Mouse (Mus musculus) cerebellum, postnatal 10 days (tissue): ENCODE results near the gene Sema7a.

Experiments
- DNase-seq, 2 experiments: peaks; one replicate each; pipeline ENCODE4 v3.0.0; 2021; ENCODE audit warnings: mixed read lengths in 2 of 2

Gene Sema7a

GRCm38 (mm10) chr9:57939431-57940348 lies at the start of gene Sema7a:
Gene Sema7a, plus strand, starts transcription at chr9:57940112.
- DNase-seq, result peak; percentile 90 to 93

GRCm38 (mm10) chr9:57900478-57900877 lies 39.4 kb upstream of the Sema7a start:
- DNase-seq, result no peak

- DNase-seq, result peak in 1 of 2 experiments; percentile 21
These were observed 38.7 kb upstream of the Sema7a start for GRCm38 (mm10) chr9:57901197-57901596.

GRCm38 (mm10) chr9:57901601-57902000 lies 38.3 kb upstream of the Sema7a start:
- DNase-seq, result no peak

- no peak for DNase-seq
These were observed 37.8 kb upstream of the Sema7a start for GRCm38 (mm10) chr9:57902132-57902531.

- DNase-seq, result peak; percentile 52
These were observed 36.2 kb upstream of the Sema7a start for GRCm38 (mm10) chr9:57903589-57904249.

- DNase-seq, result no peak
These were observed 35.7 kb upstream of the Sema7a start for GRCm38 (mm10) chr9:57904250-57904644.

GRCm38 (mm10) chr9:57907206-57907605 lies 32.7 kb upstream of the Sema7a start:
- no peak for DNase-seq

GRCm38 (mm10) chr9:57910254-57911160 lies 29.4 kb upstream of the Sema7a start, which contains the start of gene Ubl7:
Gene Ubl7, plus strand, starts transcription at chr9:57910979.
- DNase-seq, result peak; percentile 92 to 94

- DNase-seq, result peak in 1 of 2 experiments; percentile 7
These were observed 27.3 kb upstream of the Sema7a start for GRCm38 (mm10) chr9:57912571-57912970.

- DNase-seq, result no peak
These were observed 18.3 kb upstream of the Sema7a start for GRCm38 (mm10) chr9:57921491-57922060.

- DNase-seq, result no peak
These were observed 17.5 kb upstream of the Sema7a start for GRCm38 (mm10) chr9:57922381-57922780.

GRCm38 (mm10) chr9:57923046-57923445 lies 16.9 kb upstream of the Sema7a start:
- DNase-seq, result no peak

- DNase-seq, result peak in 1 of 2 experiments; percentile 3
These were observed 8.6 kb upstream of the Sema7a start for GRCm38 (mm10) chr9:57931166-57931767.

- DNase-seq, result peak; percentile 8 to 11
These were observed 7.7 kb upstream of the Sema7a start for GRCm38 (mm10) chr9:57932253-57932652.

GRCm38 (mm10) chr9:57932831-57933602 lies 6.9 kb upstream of the Sema7a start:
- DNase-seq, result peak; percentile 86 to 93

GRCm38 (mm10) chr9:57935683-57936437 lies 4.1 kb upstream of the Sema7a start:
- DNase-seq, result peak; percentile 97

- DNase-seq, result peak; percentile 27
These were observed 2.7 kb upstream of the Sema7a start for GRCm38 (mm10) chr9:57937171-57937570.

- peak; percentile 65 to 85 for DNase-seq
These were observed 2.3 kb upstream of the Sema7a start for GRCm38 (mm10) chr9:57937651-57938050.
